Mouse (Mus musculus) forebrain, postnatal 0 days (tissue): ENCODE data around the gene Fam120b. TPM values are rescaled to one million over a fixed set of nuclear protein-coding genes. Genes with fewer than 3 reads are reported as not detected.

Experiments
- ATAC-seq: fragments of 200-750 bp; cut with Nextera tagmentation; 2 replicates; pipeline ENCODE4 v1.8.0; 2017; ENCODE audit warnings: mild to moderate bottlenecking, moderate library complexity
- DNase-seq: peaks from one replicate; pipeline ENCODE4 v3.0.0-alpha.2; 2015
- H3K27ac ChIP-seq: fragments of 300-500 bp; sonication (generic); 2 replicates; pipeline ENCODE4 v1.5.1; 2014; ENCODE audit warnings: low read depth, mild to moderate bottlenecking, antibody characterized with exemption, low read length, moderate library complexity, mixed read lengths
- H3K27me3 ChIP-seq: fragments of 300-500 bp; sonication (generic); 2 replicates; pipeline ENCODE4 v1.6.1; 2014; ENCODE audit warnings: mild to moderate bottlenecking, low read length, mixed read lengths; ENCODE audit not compliant: insufficient read depth
- H3K36me3 ChIP-seq: fragments of 300-500 bp; sonication (generic); 2 replicates; pipeline ENCODE4 v1.6.1; 2014; ENCODE audit warnings: mild to moderate bottlenecking, moderate library complexity; ENCODE audit not compliant: insufficient read depth
- H3K4me1 ChIP-seq: fragments of 300-500 bp; sonication (generic); 2 replicates; pipeline ENCODE4 v1.6.1; 2014; ENCODE audit warnings: antibody characterized with exemption; ENCODE audit not compliant: insufficient read depth
- H3K4me2 ChIP-seq: fragments of 300-500 bp; sonication (generic); 2 replicates; pipeline ENCODE4 v1.6.1; 2014; ENCODE audit warnings: low read depth, mild to moderate bottlenecking, moderate library complexity
- H3K4me3 ChIP-seq: fragments of 300-500 bp; sonication (generic); 2 replicates; pipeline ENCODE4 v1.5.1; 2014; ENCODE audit warnings: low read depth, low read length, mixed read lengths
- H3K9ac ChIP-seq: fragments of 300-500 bp; sonication (generic); 2 replicates; pipeline ENCODE4 v1.6.1; 2014; ENCODE audit warnings: mild to moderate bottlenecking
- H3K9me3 ChIP-seq: fragments of 300-500 bp; sonication (generic); 2 replicates; pipeline ENCODE4 v1.6.1; 2016; ENCODE audit warnings: low read length
- CTCF ChIP-seq: sonication (generic); IDR thresholded peaks from 2 replicates; pipeline ENCODE4 v1.5.1; 2016; ENCODE audit warnings: antibody characterized with exemption, control low read depth, low read depth
- WGBS: fragments of 180-500 bp; shearing (Covaris S2); extraction: QIAGEN DNeasy Blood & Tissue Kit; methylation state at CpG from one replicate; pipeline ENCODE4 v1.1.7; 2014; 5-methylcytosine and 5-hydroxymethylcytosine counted together
- polyA plus RNA-seq: library from polyadenylated mRNA; unstranded; fragments of >200 nt; fragmentation: Nextera tagmentation; extraction: Ambion mirVana; gene quantifications from 2 replicates; pipeline ENCODE4 v1.2.1, GENCODE M21; 2015
- total RNA-seq: library from RNA; depleted of rRNA; stranded (reverse); fragments of >200 nt; gene quantifications from 2 replicates; pipeline ENCODE4 v1.2.3, GENCODE M21; 2014

The Fam120b gene
- total and polyA plus RNA-seq, 2 experiments from 2014 or later, result 36.3 to 43.8 TPM

DNA sequence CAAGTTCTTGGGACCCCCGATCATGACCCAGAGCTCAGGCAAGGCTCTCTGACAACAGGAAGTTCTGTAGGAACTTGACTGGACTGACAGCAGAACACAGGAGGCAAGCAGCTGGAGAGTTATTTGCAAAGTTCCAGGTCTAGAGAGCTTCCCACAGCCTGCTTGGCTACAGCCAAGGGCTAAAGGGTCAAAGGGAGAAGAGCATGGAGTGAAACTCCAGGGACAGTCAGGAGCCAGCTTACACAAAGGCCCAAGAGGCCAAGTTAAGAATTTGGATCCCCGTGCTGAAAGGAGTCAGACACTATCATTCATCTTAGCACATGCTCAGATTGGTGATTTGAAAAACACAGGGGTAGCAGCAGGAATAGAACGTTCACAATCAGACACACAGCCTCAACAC lies 32.3 kb upstream of the Fam120b start:
- no peak for DNase-seq

DNA sequence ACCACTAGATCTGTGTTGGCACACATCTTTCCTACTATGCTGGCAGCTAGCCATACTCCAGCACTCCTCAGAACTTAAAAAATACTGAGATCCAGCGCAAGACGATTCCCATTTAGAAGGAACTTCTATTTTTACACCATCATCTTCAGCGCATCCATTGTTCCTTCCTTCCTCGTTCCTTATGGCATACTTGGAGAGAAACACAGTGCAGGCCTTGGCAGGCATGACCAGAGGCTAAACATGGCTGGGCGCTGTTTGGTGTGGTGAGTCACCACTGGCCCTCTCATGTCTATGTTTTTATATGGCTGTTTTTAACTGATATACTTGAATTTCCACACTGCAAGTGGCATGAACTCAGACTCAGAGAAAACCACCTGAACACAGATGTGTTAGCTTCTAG lies 30.4 kb upstream of the Fam120b start:
- H3K9me3 ChIP-seq, result no peaks in the 10 kb centered on the region
- peaks cover 37% of the 10 kb centered on the region for H3K36me3 ChIP-seq
- H3K27me3 ChIP-seq, result no peaks in the 10 kb centered on the region
- no peak overlapping the region for H3K9ac ChIP-seq
- no peak for DNase-seq
- H3K27ac ChIP-seq, result no peak overlapping the region
- TF ChIP-seq CTCF, result no peak
- H3K4me2 ChIP-seq, result no peak overlapping the region
- H3K4me3 ChIP-seq, result no peak overlapping the region
- no peak for ATAC-seq
- WGBS, result 77% methylated on average over 5 of the region's 5 CpGs
- H3K4me1 ChIP-seq, result no peaks in the 10 kb centered on the region

More for the DNA sequence above, 32.3 kb upstream of the Fam120b start:
- no peaks in the 10 kb centered on the region for H3K4me1 ChIP-seq
- TF ChIP-seq CTCF, result no peak
- no peak for ATAC-seq
- H3K9ac ChIP-seq, result no peak overlapping the region
- no peaks in the 10 kb centered on the region for H3K9me3 ChIP-seq
- no peak overlapping the region for H3K4me3 ChIP-seq
- H3K36me3 ChIP-seq, result peaks cover 17% of the 10 kb centered on the region
- H3K27me3 ChIP-seq, result no peaks in the 10 kb centered on the region
- H3K27ac ChIP-seq, result no peak overlapping the region
- 78% methylated on average over 3 of the region's 3 CpGs for WGBS
- no peak overlapping the region for H3K4me2 ChIP-seq

DNA sequence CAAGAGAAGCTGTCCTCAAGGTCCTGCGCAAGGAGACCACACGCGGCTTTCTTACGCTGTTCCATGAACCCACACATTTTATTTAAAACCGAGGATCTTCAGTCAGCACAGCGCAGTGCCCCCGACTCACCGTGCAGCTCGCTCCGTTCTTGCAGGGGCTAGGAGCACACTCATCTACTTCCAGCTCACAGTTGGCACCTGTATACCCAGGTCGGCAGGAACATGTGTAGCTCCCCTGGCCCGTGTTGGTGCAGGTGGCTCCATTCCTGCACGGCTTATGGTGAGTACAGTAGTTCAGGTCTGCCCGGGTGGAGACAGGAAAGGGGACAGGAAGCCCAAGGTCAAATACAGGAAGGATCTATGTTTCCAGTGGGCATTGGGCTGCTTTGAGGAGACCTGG lies 25.6 kb upstream of the Fam120b start:
- Histone ChIP-seq H3K27ac (no peak overlapping the region), H3K4me2 (no peak overlapping the region)
- 93% methylated on average over 14 of the region's 14 CpGs for WGBS

DNA sequence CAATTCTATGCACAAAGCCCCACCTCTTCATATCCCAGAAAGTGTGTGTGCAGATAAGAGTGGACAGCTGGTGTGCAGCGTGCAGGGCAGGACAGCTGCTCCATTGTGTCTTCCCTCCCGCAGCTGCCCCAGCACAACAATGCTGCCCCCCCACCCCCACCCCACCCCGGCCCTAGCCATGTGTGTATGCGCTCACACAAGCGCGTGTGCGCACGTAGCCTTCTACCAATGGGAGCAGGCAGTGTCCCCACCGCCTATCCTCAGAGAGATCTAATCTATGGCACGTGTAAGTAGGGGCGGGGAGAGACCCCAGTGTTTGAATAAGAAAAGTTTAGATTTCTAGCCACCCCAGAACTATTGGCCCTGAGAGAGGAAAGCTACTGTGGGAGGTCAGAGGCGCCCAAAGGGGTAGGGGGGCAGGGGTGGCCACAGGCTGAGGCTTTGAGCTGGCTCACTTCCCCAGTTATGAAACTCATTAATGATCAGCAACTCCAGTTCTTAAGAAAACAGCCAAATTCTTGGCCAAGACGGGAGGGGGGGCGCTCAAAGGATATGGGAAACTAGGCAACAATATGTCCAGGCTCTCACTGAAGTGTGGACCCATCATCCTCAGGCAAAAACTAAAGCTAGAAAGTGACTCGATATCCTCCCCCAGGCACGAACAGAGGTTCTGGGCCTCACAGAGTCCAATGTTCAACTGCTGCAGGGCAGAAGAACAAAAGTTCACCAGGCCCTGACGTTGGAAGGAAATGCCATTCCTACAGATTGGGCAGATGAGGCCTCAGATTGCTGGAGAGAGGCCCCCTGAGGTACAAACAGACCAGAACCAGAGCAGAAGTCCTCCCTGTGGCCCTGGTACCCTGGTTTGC lies 23.8 kb upstream of the Fam120b start:
- Histone ChIP-seq H3K27ac (no peak overlapping the region), H3K9me3 (no peaks in the 10 kb centered on the region), H3K4me3 (no peak overlapping the region), H3K4me2 (peak overlapping the region; percentile 97), H3K36me3 (peaks cover 40% of the 10 kb centered on the region), H3K4me1 (peaks cover 21% of the 10 kb centered on the region), H3K9ac (0 out of 2 replicates have a peak overlapping the region, but pooled peaks have one; percentile 18), H3K27me3 (no peaks in the 10 kb centered on the region)
- WGBS, result 21% methylated on average over 17 of the region's 17 CpGs
- no peak for TF ChIP-seq CTCF
- ATAC-seq (peak; percentile 33), DNase-seq (no peak)

More for the DNA sequence above, 25.6 kb upstream of the Fam120b start:
- no peak for DNase-seq
- H3K4me1 ChIP-seq, result peaks cover 21% of the 10 kb centered on the region
- H3K9ac ChIP-seq, result no peak overlapping the region
- ATAC-seq, result no peak
- TF ChIP-seq CTCF, result no peak
- H3K36me3 ChIP-seq, result peaks cover 45% of the 10 kb centered on the region
- no peak overlapping the region for H3K4me3 ChIP-seq
- H3K27me3 ChIP-seq, result no peaks in the 10 kb centered on the region
- H3K9me3 ChIP-seq, result no peaks in the 10 kb centered on the region

DNA sequence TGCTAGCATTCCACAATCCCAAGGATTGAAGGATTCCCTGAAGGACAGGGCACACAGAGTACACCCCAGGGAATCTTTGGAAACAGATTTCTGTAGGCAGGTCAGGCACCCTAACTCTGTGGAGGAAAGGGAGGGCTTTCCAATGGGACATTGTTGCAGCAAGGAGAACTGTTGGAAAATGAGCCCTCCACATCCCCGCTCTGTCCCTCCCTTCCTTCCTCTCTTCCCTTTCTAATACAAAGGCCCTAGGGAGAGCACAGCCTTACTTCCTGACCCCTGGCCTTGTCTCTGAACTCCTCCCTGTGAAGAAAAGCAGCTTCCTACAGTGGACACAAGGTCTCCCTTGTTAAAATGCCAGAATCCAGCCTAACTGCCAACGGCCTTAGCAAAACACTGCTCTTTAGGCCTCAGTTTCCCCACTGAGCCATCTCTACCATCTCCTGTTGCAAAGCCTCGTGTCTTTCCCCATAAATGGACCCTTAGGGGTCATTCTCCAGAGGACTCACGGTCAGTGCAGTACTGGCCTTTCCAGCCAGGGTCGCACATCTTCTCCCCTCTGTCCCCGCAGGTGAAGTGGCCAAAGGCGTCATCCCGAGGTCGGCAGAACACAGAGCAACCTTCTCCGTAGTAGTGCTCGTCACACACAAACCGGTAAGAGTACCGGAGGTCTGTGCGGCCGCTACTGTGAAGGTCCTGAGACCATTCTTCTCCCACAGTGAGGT lies 22.9 kb upstream of the Fam120b start:
- ATAC-seq (no peak), DNase-seq (no peak)
- 55% methylated on average over 15 of the region's 15 CpGs for WGBS
- Histone ChIP-seq H3K4me1 (peaks cover 26% of the 10 kb centered on the region), H3K36me3 (peaks cover 34% of the 10 kb centered on the region), H3K9ac (0 out of 2 replicates have a peak overlapping the region, but pooled peaks have one; percentile 18), H3K27me3 (no peaks in the 10 kb centered on the region), H3K27ac (no peak overlapping the region), H3K4me3 (peak overlapping the region; percentile 81), H3K4me2 (peak overlapping the region; percentile 97), H3K9me3 (no peaks in the 10 kb centered on the region)
- no peak for TF ChIP-seq CTCF

DNA sequence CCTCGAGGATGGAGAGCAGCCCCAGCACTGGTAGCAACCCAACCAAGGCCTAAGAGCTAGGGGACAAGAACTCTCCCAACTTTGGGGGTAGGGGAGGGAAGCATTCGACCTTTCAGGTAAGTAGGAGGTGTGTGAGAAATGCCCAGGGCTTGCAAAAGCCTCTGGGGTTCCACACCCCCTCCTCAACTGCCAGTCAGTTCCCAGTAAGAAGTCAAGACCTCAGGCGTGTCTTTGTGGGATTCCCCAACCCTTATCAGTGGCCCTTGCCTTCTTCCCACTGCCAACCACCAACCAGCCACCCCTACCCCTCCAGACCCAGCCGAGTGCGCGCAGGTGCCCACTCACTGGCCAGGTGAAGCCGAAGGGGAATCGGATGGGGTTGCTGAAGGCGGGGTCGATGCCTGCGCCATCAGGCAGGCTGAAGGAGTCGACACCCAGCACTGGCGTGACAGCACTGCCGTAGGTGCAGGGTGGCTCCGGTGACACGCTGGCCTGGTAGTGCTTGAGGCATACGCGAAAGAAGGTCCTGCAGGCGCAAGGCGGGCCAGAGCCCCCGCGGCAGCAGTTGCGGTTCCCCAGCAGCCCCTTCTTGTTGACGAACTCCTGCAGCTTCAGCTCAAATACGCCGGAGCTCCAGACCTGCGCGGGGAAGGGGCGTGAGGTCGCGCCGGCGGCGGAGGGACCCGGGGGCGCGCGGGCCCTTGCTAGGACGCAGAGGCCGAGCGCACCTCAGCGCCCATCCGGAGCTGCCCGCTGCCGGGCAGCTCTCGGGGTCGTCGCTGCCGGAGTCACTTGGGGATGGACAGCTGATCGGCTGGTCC lies 21.5 kb upstream of the Fam120b start:
- 3% methylated on average over 46 of the region's 50 CpGs for WGBS
- Histone ChIP-seq H3K27me3 (no peaks in the 10 kb centered on the region), H3K9me3 (no peaks in the 10 kb centered on the region), H3K9ac (peak overlapping the region; percentile 84), H3K4me2 (peak overlapping the region; percentile 97), H3K4me3 (peak overlapping the region; percentile 81), H3K4me1 (peaks cover 26% of the 10 kb centered on the region), H3K27ac (peak overlapping the region; percentile 90; the same call in 1 of the 2 replicates), H3K36me3 (peaks cover 20% of the 10 kb centered on the region)
- ATAC-seq (no peak), DNase-seq (no peak)
- no peak for TF ChIP-seq CTCF
